Mouse (Mus musculus) C2C12 (cell line): ENCODE data around the gene Zfp609. TPM values are rescaled to one million over a fixed set of nuclear protein-coding genes. Genes with fewer than 3 reads are reported as not detected.

ENCODE experiments used
- H3K27me3 ChIP-seq: one replicate; pipeline ENCODE4 v1.6.1; 2011; ENCODE audit not compliant: control insufficient read depth, insufficient read depth, insufficient read length
- H3K36me3 ChIP-seq: one replicate; pipeline ENCODE4 v1.6.1; 2011; ENCODE audit not compliant: control insufficient read depth, insufficient read depth
- H3K4me3 ChIP-seq: one replicate; pipeline ENCODE4 v1.5.1; 2011; ENCODE audit warnings: mild to moderate bottlenecking, control low read depth; ENCODE audit not compliant: poor library complexity, insufficient read depth, severe bottlenecking
- H3K79me2 ChIP-seq: one replicate; pipeline ENCODE4 v1.6.1; 2011; ENCODE audit not compliant: control insufficient read depth, insufficient read depth
- H3K79me3 ChIP-seq: one replicate; pipeline ENCODE4 v1.6.1; 2011; ENCODE audit warnings: low read depth, control low read depth
- H3ac ChIP-seq: one replicate; pipeline ENCODE3; 2011; ENCODE audit warnings: low read depth; ENCODE audit not compliant: control insufficient read depth, insufficient read length
- CEBPB ChIP-seq: IDR thresholded peaks from one replicate; pipeline ENCODE4 v1.6.1; 2011; ENCODE audit warnings: low read depth, mild to moderate bottlenecking, control low read depth, moderate library complexity
- CTCF ChIP-seq: IDR thresholded peaks from one replicate; pipeline ENCODE4 v1.5.1; 2011; ENCODE audit not compliant: control insufficient read depth, insufficient read depth, insufficient read length
- FOSL1 ChIP-seq: IDR thresholded peaks from one replicate; pipeline ENCODE4 v1.8.0; 2011; ENCODE audit warnings: mild to moderate bottlenecking, low read length; ENCODE audit not compliant: poor library complexity, insufficient read depth, severe bottlenecking
- MAX ChIP-seq: IDR thresholded peaks from one replicate; pipeline ENCODE4 v1.6.1; 2011; ENCODE audit warnings: mild to moderate bottlenecking, control low read depth
- MYOD1 ChIP-seq: IDR thresholded peaks from one replicate; pipeline ENCODE4 v1.6.1; 2011; ENCODE audit warnings: low read depth; ENCODE audit not compliant: control insufficient read depth, insufficient read length
- MYOG ChIP-seq: IDR thresholded peaks from one replicate; pipeline ENCODE4 v1.6.1; 2011; ENCODE audit not compliant: control insufficient read depth, insufficient read length; ENCODE audit errors: extremely low read depth
- USF1 ChIP-seq: IDR thresholded peaks from one replicate; pipeline ENCODE4 v1.6.1; 2011; ENCODE audit warnings: low read depth, mild to moderate bottlenecking, control low read depth, moderate library complexity
- polyA plus RNA-seq: library from polyadenylated mRNA; unstranded; fragments of >200 nt; fragmentation: generic; extraction: Trizol; gene quantifications from one replicate; pipeline ENCODE4 v1.2.1, GENCODE M21; 2012; ENCODE audit warnings: missing spikeins

Gene Zfp609
- polyA plus RNA-seq, 1 experiment: 8.4 TPM

- H3ac ChIP-seq: no peak overlapping the region
- no peak overlapping the region for H3K4me3 ChIP-seq
- H3K27me3 ChIP-seq: no peaks in the 10 kb centered on the region
- peaks cover 63% of the 10 kb centered on the region for H3K79me2 ChIP-seq
- H3K36me3 ChIP-seq: no peaks in the 10 kb centered on the region
- TF ChIP-seq USF1: no peak
- no peak for TF ChIP-seq MAX
- H3K79me3 ChIP-seq: peaks cover 16% of the 10 kb centered on the region
These were observed 80.9 kb downstream of the Zfp609 start for GRCm38 (mm10) chr9:65746479-65746878.

GRCm38 (mm10) chr9:65745456-65745855 is 81.9 kb downstream of the Zfp609 start:
- Histone ChIP-seq H3K79me3 (peaks cover 19% of the 10 kb centered on the region), H3K79me2 (peaks cover 65% of the 10 kb centered on the region), H3K27me3 (no peaks in the 10 kb centered on the region), H3K36me3 (no peaks in the 10 kb centered on the region), H3ac (no peak overlapping the region), H3K4me3 (no peak overlapping the region)
- no peak for TF ChIP-seq MYOG
- TF ChIP-seq FOSL1: no peak
- TF ChIP-seq MAX: no peak

DNA sequence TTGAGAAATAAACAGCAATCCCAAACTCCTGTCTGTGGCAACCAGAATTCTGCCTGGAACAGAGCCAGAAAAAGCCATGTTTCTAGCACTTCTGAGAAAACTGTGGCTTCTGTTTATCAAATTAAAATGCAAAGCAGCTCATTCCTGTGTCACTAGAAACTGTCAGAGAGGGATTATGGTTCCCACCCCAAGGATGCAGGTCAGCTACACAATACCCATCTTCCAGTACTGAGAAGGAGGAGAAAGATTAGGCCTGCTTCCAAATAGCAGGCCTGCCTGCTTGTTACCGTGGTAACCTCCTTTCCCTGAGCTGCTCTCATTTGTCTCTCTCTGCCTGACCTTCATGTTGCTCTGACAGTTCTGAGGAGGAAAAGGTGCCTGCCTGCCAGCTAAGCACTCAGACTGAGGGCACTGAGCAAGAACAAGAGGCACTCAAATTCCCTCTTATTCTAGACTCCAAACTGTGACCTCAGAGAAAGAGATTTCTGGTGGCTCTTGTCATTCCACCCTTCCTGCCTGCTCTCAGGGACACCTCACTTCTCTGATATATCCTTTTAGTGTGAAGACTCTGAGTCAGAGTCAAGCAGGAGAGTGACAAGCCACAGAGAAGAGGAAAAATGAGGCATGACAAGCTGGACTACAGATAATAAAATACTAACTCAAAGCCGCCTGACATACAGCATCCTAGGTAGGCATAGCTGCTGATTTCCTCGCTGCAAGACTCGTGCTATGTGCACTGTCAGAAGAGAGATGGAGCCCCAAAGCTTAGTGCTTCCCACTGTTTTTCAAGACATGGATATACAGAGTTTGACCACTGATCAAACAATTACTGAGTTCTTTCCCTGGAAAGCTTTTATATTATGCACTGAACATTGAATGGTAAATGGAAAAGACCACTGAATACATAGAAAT is 82.9 kb downstream of the Zfp609 start:
- no peak overlapping the region for H3ac ChIP-seq
- H3K36me3 ChIP-seq: no peaks in the 10 kb centered on the region
- no peaks in the 10 kb centered on the region for H3K27me3 ChIP-seq
- TF ChIP-seq MYOD1: no peak
- no peak for TF ChIP-seq MAX
- no peak for TF ChIP-seq MYOG
- TF ChIP-seq CEBPB: no peak
- TF ChIP-seq CTCF: no peak
- no peak for TF ChIP-seq USF1
- no peak for TF ChIP-seq FOSL1
- H3K4me3 ChIP-seq: no peak overlapping the region
- peaks cover 22% of the 10 kb centered on the region for H3K79me3 ChIP-seq
- peaks cover 56% of the 10 kb centered on the region for H3K79me2 ChIP-seq

DNA sequence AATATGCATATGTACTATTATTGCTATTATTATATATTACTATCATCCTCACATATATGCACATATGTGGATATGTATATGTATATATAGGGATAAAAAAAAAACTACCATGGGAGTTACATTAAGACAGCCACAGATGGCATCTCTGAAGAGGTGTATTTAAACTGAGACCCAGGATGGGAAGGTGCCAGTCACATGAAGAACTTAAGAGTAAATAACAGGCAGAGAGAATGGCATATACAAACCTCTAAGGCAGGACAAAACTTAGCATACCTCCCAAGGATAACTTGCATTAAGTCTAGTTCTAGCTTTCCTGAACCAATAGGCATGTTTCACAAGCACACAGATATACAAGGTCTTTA is 83.6 kb downstream of the Zfp609 start:
- TF ChIP-seq CEBPB (no peak), MAX (no peak), FOSL1 (no peak), MYOG (no peak), USF1 (no peak), CTCF (no peak), MYOD1 (no peak)
- Histone ChIP-seq H3K79me3 (peaks cover 25% of the 10 kb centered on the region), H3K36me3 (peaks cover 3% of the 10 kb centered on the region), H3K79me2 (peaks cover 56% of the 10 kb centered on the region), H3K4me3 (no peak overlapping the region), H3ac (no peak overlapping the region), H3K27me3 (no peaks in the 10 kb centered on the region)

GRCm38 (mm10) chr9:65743322-65743721 is 84.0 kb downstream of the Zfp609 start:
- H3K79me2 ChIP-seq: peaks cover 56% of the 10 kb centered on the region
- peaks cover 25% of the 10 kb centered on the region for H3K79me3 ChIP-seq
- peaks cover 3% of the 10 kb centered on the region for H3K36me3 ChIP-seq
- no peak overlapping the region for H3K4me3 ChIP-seq
- no peak overlapping the region for H3ac ChIP-seq
- no peak for TF ChIP-seq MAX
- TF ChIP-seq USF1: no peak
- no peak for TF ChIP-seq MYOD1
- no peak for TF ChIP-seq FOSL1
- TF ChIP-seq CTCF: no peak
- TF ChIP-seq CEBPB: no peak
- no peak for TF ChIP-seq MYOG
- H3K27me3 ChIP-seq: no peaks in the 10 kb centered on the region

DNA sequence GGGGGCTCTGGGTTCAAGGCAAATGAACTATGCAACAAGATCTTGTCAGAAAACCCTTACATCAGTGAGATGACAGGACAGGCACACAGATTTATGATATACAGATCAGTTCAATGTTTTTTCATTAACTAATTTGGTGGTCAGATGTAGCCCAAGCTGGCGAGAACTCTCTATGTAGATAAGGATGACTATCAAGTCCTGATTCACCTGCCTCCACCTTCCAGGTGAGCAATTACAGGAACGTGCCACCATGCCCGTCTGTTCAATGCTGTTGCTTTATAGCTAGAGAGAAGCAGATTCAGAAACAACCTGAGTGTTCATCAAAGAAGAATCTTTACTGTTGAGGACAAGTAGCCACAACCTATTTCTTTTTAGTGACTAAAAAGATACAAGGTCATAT is 84.6 kb downstream of the Zfp609 start:
- Histone ChIP-seq H3K4me3 (no peak overlapping the region), H3K79me2 (peaks cover 56% of the 10 kb centered on the region), H3ac (no peak overlapping the region), H3K27me3 (no peaks in the 10 kb centered on the region), H3K36me3 (peaks cover 3% of the 10 kb centered on the region), H3K79me3 (peaks cover 25% of the 10 kb centered on the region)
- TF ChIP-seq CTCF: no peak
- TF ChIP-seq MAX: no peak
- no peak for TF ChIP-seq MYOG
- TF ChIP-seq MYOD1: no peak
- no peak for TF ChIP-seq FOSL1
- no peak for TF ChIP-seq CEBPB
- no peak for TF ChIP-seq USF1
